7 mouse cellular contexts compared by ENCODE assay signal in genomic region chr17:15499656-15500394, GRCm38 (mm10). TPM values are rescaled to one million over a fixed set of nuclear protein-coding genes. Genes with fewer than 3 reads are reported as not detected.
DNase-seq lines count a peak whose midpoint lies in the region; ATAC-seq lines count a peak whose summit lies in the region.

Gene Psmb1 (minus strand): TSS chr17:15499751.
Gene Tbp (plus strand): TSS chr17:15499888.

- no peaks in the 10 kb centered on the region for H3K9me3 ChIP-seq in embryonic facial prominence, embryonic 12.5 days
- H3K9me3 ChIP-seq in limb, embryonic 11.5 days (ENCODE audit: control insufficient read depth, low read length) = no peaks in the 10 kb centered on the region
- no peaks in the 10 kb centered on the region for H3K9me3 ChIP-seq in midbrain, embryonic 14.5 days (ENCODE audit: control insufficient read depth, low read length)

- peak within 1 kb of the TSS; percentile 86 for H3K4me2 ChIP-seq in embryonic facial prominence, embryonic 12.5 days (replicated peaks)
- peak within 1 kb of the TSS; percentile 63 for H3K4me2 ChIP-seq in limb, embryonic 11.5 days (ENCODE audit: low read depth, severe bottlenecking)
- H3K4me2 ChIP-seq in midbrain, embryonic 14.5 days (ENCODE audit: low read length) = peak within 1 kb of the TSS; percentile 96

- peak; percentile 92 for ATAC-seq in embryonic facial prominence, embryonic 12.5 days (ENCODE audit: insufficient number of reproducible peaks, insufficient read depth, low FRiP score, low TSS enrichment)
- peak; percentile 95 for ATAC-seq in limb, embryonic 11.5 days (ENCODE audit: insufficient number of reproducible peaks, low FRiP score, low TSS enrichment, low read depth)
- ATAC-seq in midbrain, embryonic 14.5 days (ENCODE audit: low FRiP score, low TSS enrichment) = peak; percentile 91

- H3K27ac ChIP-seq in embryonic facial prominence, embryonic 12.5 days = peak within 1 kb of the TSS; percentile 77
- H3K27ac ChIP-seq in limb, embryonic 11.5 days (replicated peaks; ENCODE audit: low read depth, low read length) = 0 out of 2 replicates have a peak within 1 kb of the TSS, but pooled peaks have one; percentile 14
- H3K27ac ChIP-seq in midbrain, embryonic 14.5 days (replicated peaks; ENCODE audit: low read depth, low read length) = peak within 1 kb of the TSS; percentile 89

- no peaks in the 10 kb centered on the region for H3K27me3 ChIP-seq in embryonic facial prominence, embryonic 12.5 days
- no peaks in the 10 kb centered on the region for H3K27me3 ChIP-seq in limb, embryonic 11.5 days (ENCODE audit: control insufficient read depth, insufficient read depth, low read length)
- no peaks in the 10 kb centered on the region for H3K27me3 ChIP-seq in midbrain, embryonic 14.5 days (ENCODE audit: control insufficient read depth, insufficient read depth, low read length)

- H3K4me1 ChIP-seq in embryonic facial prominence, embryonic 12.5 days = peaks cover 20% of the 10 kb centered on the region
- peaks cover 17% of the 10 kb centered on the region for H3K4me1 ChIP-seq in limb, embryonic 11.5 days (ENCODE audit: control insufficient read depth, insufficient read depth, low read length)
- peaks cover 33% of the 10 kb centered on the region for H3K4me1 ChIP-seq in midbrain, embryonic 14.5 days (ENCODE audit: control insufficient read depth, insufficient read depth, low read length)

- peaks cover 13% of the 10 kb centered on the region for H3K36me3 ChIP-seq in embryonic facial prominence, embryonic 12.5 days
- peaks cover 10% of the 10 kb centered on the region; the same call in 1 of the 2 replicates for H3K36me3 ChIP-seq in limb, embryonic 11.5 days (ENCODE audit: control insufficient read depth, insufficient read depth, low read length)
- H3K36me3 ChIP-seq in midbrain, embryonic 14.5 days (ENCODE audit: control insufficient read depth, insufficient read depth, low read length) = peaks cover 33% of the 10 kb centered on the region

- peak; percentile 95 for DNase-seq in adrenal gland, postnatal 25 days
- peak; percentile 100 for DNase-seq in heart, adult 11 months
- peak; percentile 98 for DNase-seq in kidney, adult 18-20 months
- peak; percentile 99 for DNase-seq in limb, embryonic 11.5 days (ENCODE audit: low spot score)
- DNase-seq in midbrain, embryonic 14.5 days = peak; percentile 99
- peak; percentile 93 for DNase-seq in spleen, adult 18-20 months

- peak within 1 kb of the TSS; percentile 99 for H3K4me3 ChIP-seq in embryonic facial prominence, embryonic 12.5 days
- peak within 1 kb of the TSS; percentile 98 for H3K4me3 ChIP-seq in limb, embryonic 11.5 days (ENCODE audit: low read depth, low read length)
- peak within 1 kb of the TSS; percentile 81 for H3K4me3 ChIP-seq in midbrain, embryonic 14.5 days (replicated peaks; ENCODE audit: low read depth, low read length)

- H3K9ac ChIP-seq in embryonic facial prominence, embryonic 12.5 days = peak within 1 kb of the TSS; percentile 93
- H3K9ac ChIP-seq in limb, embryonic 11.5 days (ENCODE audit: low read length) = peak within 1 kb of the TSS; percentile 89
- H3K9ac ChIP-seq in midbrain, embryonic 14.5 days (replicated peaks; ENCODE audit: low read length) = peak within 1 kb of the TSS; percentile 76

- WGBS in embryonic facial prominence, embryonic 12.5 days = under 1% methylated on average over 63 of the region's 63 CpGs
- under 1% methylated on average over 63 of the region's 63 CpGs for WGBS in limb, embryonic 11.5 days
- under 1% methylated on average over 63 of the region's 63 CpGs for WGBS in midbrain, embryonic 14.5 days

RNA-seq across cellular contexts. Expression of gene Psmb1, which starts in this region (rescaled TPM):
- 167 and 189 TPM in 2 replicates for total RNA-seq in adrenal gland, postnatal 25 days (2021)
- 244 and 252 TPM in 2 replicates for polyA plus RNA-seq in embryonic facial prominence, embryonic 12.5 days (2016; fragmentation: Nextera tagmentation; extraction: Ambion mirVana)
- polyA plus RNA-seq in limb, embryonic 11.5 days (2014; fragmentation: Nextera tagmentation; extraction: Ambion mirVana) = 271 and 286 TPM in 2 replicates
- 255 and 268 TPM in 2 replicates for polyA plus RNA-seq in midbrain, embryonic 14.5 days (2014; fragmentation: Nextera tagmentation; extraction: Ambion mirVana)

RNA-seq across cellular contexts. Expression of gene Tbp, which starts in this region (rescaled TPM):
- total RNA-seq in adrenal gland, postnatal 25 days (2021) = 29.8 and 31.4 TPM in 2 replicates
- 50.9 and 53.9 TPM in 2 replicates for polyA plus RNA-seq in embryonic facial prominence, embryonic 12.5 days (2016; fragmentation: Nextera tagmentation; extraction: Ambion mirVana)
- polyA plus RNA-seq in limb, embryonic 11.5 days (2014; fragmentation: Nextera tagmentation; extraction: Ambion mirVana) = 70.3 and 71.6 TPM in 2 replicates
- polyA plus RNA-seq in midbrain, embryonic 14.5 days (2014; fragmentation: Nextera tagmentation; extraction: Ambion mirVana) = 64.6 and 70.9 TPM in 2 replicates

Comparison
In these comparisons a context has a peak if more than half of its experiments do, and no peak if none do; other contexts are left out.
1. Peak in every context shown above with its lines: DNase-seq, ATAC-seq, H3K4me3 ChIP-seq and H3K27ac ChIP-seq.
2. H3K27ac ChIP-seq: peak in every context shown above with its lines; median percentile 89 in midbrain, embryonic 14.5 days; 77 in embryonic facial prominence, embryonic 12.5 days; 14 in limb, embryonic 11.5 days.